Mouse (Mus musculus) stomach, postnatal 0 days (tissue): ENCODE results near the gene Pde1c. TPM values are rescaled to one million over a fixed set of nuclear protein-coding genes. Genes with fewer than 3 reads are reported as not detected.

Experiments used
- ATAC-seq: fragments of 200-750 bp; cut with Nextera tagmentation; 2 replicates; pipeline ENCODE4 v1.8.0; 2017; ENCODE audit not compliant: low FRiP score, low TSS enrichment
- DNase-seq: peaks from one replicate; pipeline ENCODE4 v3.0.0-alpha.2; 2016; ENCODE audit warnings: low spot score
- H3K27ac ChIP-seq: fragments of 300-500 bp; sonication (generic); replicated peaks from 2 replicates; pipeline ENCODE4 v1.5.1; 2014; ENCODE audit warnings: mild to moderate bottlenecking, control low read depth
- H3K27me3 ChIP-seq: fragments of 300-500 bp; sonication (generic); 2 replicates; pipeline ENCODE4 v1.6.1; 2014; ENCODE audit warnings: low read length; ENCODE audit not compliant: control insufficient read depth, insufficient read depth
- H3K36me3 ChIP-seq: fragments of 300-500 bp; sonication (generic); 2 replicates; pipeline ENCODE4 v1.6.1; 2014; ENCODE audit warnings: low read length, mixed read lengths; ENCODE audit not compliant: control insufficient read depth, insufficient read depth
- H3K4me1 ChIP-seq: fragments of 300-500 bp; sonication (generic); replicated peaks from 2 replicates; pipeline ENCODE4 v1.6.1; 2014; ENCODE audit warnings: antibody characterized with exemption; ENCODE audit not compliant: control insufficient read depth, insufficient read depth
- H3K4me2 ChIP-seq: fragments of 300-500 bp; sonication (generic); replicated peaks from 2 replicates; pipeline ENCODE4 v1.6.1; 2014; ENCODE audit warnings: low read depth, mild to moderate bottlenecking, control low read depth, moderate library complexity
- H3K4me3 ChIP-seq: fragments of 300-500 bp; sonication (generic); 2 replicates; pipeline ENCODE4 v1.5.1; 2014; ENCODE audit warnings: low read depth, low read length, control low read depth
- H3K9ac ChIP-seq: fragments of 300-500 bp; sonication (generic); 2 replicates; pipeline ENCODE4 v1.6.1; 2014; ENCODE audit warnings: mild to moderate bottlenecking, low read length, control low read depth, mixed read lengths
- H3K9me3 ChIP-seq: fragments of 300-500 bp; sonication (generic); 2 replicates; pipeline ENCODE4 v1.6.1; 2016; ENCODE audit warnings: low read length; ENCODE audit not compliant: control insufficient read depth
- CTCF ChIP-seq: IDR thresholded peaks from 2 replicates; pipeline ENCODE4 v1.5.1; 2016; ENCODE audit warnings: antibody characterized with exemption, low read depth, mild to moderate bottlenecking, moderate library complexity
- EP300 ChIP-seq: optimal IDR thresholded peaks from 2 replicates; pipeline ENCODE3; 2016; ENCODE audit warnings: antibody characterized with exemption
- WGBS: fragments of 180-500 bp; shearing (Covaris S2); extraction: QIAGEN DNeasy Blood & Tissue Kit; methylation state at CpG from one replicate; pipeline ENCODE4 v1.1.7; 2014; 5-methylcytosine and 5-hydroxymethylcytosine counted together
- polyA plus RNA-seq: library from polyadenylated mRNA; unstranded; fragments of >200 nt; fragmentation: Nextera tagmentation; extraction: Ambion mirVana; gene quantifications from 2 replicates; pipeline ENCODE4 v1.2.1, GENCODE M21; 2015

Gene Pde1c
- polyA plus RNA-seq, 1 experiment from 2014 or later = 1.8 TPM

DNA sequence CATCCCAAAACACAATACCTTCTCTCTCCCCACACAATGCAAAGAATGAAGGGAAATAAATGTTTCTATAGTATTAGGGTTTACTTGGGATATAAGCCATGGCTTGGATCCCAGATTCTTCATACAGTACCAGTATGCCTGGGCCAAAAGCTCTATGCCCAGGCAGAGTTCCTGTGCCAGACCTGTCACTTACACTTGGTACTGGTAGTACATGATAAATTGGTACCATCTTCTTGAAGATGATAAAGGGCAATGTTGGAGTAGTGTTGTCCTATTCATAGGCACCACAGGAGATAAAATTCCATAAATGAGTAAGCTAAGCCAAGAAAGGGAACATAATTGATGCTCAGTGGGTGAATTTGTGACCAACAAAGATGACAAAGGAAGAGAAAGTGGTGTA, 258.6 kb downstream of the Pde1c start:
- no peak for ATAC-seq
- Histone ChIP-seq H3K4me2 (no peak overlapping the region), H3K27ac (no peak overlapping the region), H3K27me3 (no peaks in the 10 kb centered on the region), H3K4me3 (no peak overlapping the region), H3K9ac (no peak overlapping the region), H3K36me3 (no peaks in the 10 kb centered on the region), H3K4me1 (no peaks in the 10 kb centered on the region), H3K9me3 (no peaks in the 10 kb centered on the region)
- no peak for DNase-seq
- TF ChIP-seq CTCF (no peak), EP300 (no peak)

- TF ChIP-seq CTCF = no peak
- no peak for TF ChIP-seq EP300
- no peak overlapping the region for H3K4me3 ChIP-seq
- no peak overlapping the region for H3K4me2 ChIP-seq
- ATAC-seq (no peak), DNase-seq (no peak)
- no peaks in the 10 kb centered on the region for H3K36me3 ChIP-seq
- H3K27ac ChIP-seq = no peak overlapping the region
- H3K9ac ChIP-seq = no peak overlapping the region
- H3K9me3 ChIP-seq = no peaks in the 10 kb centered on the region
- H3K4me1 ChIP-seq = no peaks in the 10 kb centered on the region
- WGBS = 37% methylated on average over 2 of the region's 2 CpGs
- no peaks in the 10 kb centered on the region for H3K27me3 ChIP-seq
Measured at GRCm38 (mm10) chr6:56306066-56306465, 262.8 kb downstream of the Pde1c start.

- Histone ChIP-seq H3K36me3 (no peaks in the 10 kb centered on the region), H3K4me3 (no peak overlapping the region), H3K27me3 (no peaks in the 10 kb centered on the region), H3K9me3 (no peaks in the 10 kb centered on the region), H3K9ac (no peak overlapping the region), H3K27ac (no peak overlapping the region), H3K4me1 (no peaks in the 10 kb centered on the region), H3K4me2 (no peak overlapping the region)
- DNase-seq = no peak
- no peak for ATAC-seq
- TF ChIP-seq CTCF (no peak), EP300 (no peak)
- WGBS = 44% methylated on average over 1 of the region's 1 CpGs
Measured at GRCm38 (mm10) chr6:56292176-56292575, 276.7 kb downstream of the Pde1c start.

DNA sequence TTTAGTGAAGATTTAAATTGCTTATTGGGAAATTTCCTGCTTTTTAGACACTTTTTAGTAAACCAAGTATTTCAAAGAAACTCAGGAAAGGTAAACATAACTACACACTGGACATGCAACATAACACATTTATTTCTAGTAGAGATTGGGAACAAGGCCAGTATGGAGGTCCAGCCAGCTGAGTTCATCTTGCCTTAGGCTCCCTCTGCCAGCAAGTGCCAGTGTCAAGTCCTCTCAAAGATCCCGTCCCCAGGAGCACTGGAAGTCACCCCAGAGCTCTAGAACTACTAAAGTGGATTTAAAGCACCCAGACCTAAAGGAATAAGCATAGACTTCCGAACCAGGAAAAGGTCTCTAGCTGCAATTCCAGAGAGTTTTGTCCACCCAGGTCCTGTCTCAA, 279.6 kb downstream of the Pde1c start:
- Histone ChIP-seq H3K4me1 (no peaks in the 10 kb centered on the region), H3K9me3 (no peaks in the 10 kb centered on the region), H3K9ac (no peak overlapping the region), H3K27ac (no peak overlapping the region), H3K27me3 (no peaks in the 10 kb centered on the region), H3K36me3 (no peaks in the 10 kb centered on the region), H3K4me3 (no peak overlapping the region), H3K4me2 (no peak overlapping the region)
- no peak for TF ChIP-seq CTCF
- TF ChIP-seq EP300 = no peak
- 65% methylated on average over 2 of the region's 2 CpGs for WGBS
- ATAC-seq (no peak), DNase-seq (no peak)

DNA sequence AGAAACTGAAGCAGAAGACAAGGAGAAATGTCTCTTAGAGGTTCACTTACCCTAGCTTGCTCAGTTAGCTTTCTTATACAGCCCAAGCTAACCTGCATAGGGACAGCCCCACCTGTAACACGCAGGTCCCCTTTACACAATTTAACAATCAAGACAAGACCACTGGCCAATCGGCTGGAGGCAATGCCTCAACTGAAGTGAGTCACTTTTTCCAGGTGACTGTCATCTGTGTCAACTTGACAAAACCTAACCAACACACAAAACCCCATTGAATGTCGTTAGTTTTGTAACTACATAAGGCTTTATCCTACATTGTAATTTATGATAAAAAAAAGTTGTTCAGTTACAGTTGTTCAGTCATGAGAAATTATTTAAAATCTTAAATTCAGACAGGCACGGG, 284.1 kb downstream of the Pde1c start:
- Histone ChIP-seq H3K4me3 (no peak overlapping the region), H3K36me3 (no peaks in the 10 kb centered on the region), H3K9ac (no peak overlapping the region), H3K27ac (no peak overlapping the region), H3K4me2 (no peak overlapping the region), H3K9me3 (no peaks in the 10 kb centered on the region), H3K4me1 (no peaks in the 10 kb centered on the region), H3K27me3 (no peaks in the 10 kb centered on the region)
- ATAC-seq (no peak), DNase-seq (no peak)
- 78% methylated on average over 4 of the region's 4 CpGs for WGBS
- no peak for TF ChIP-seq CTCF
- no peak for TF ChIP-seq EP300

GRCm38 (mm10) chr6:56275461-56275860, 293.4 kb downstream of the Pde1c start:
- Histone ChIP-seq H3K9me3 (no peaks in the 10 kb centered on the region), H3K4me1 (no peaks in the 10 kb centered on the region), H3K27ac (no peak overlapping the region), H3K9ac (no peak overlapping the region), H3K4me3 (no peak overlapping the region), H3K4me2 (no peak overlapping the region), H3K27me3 (no peaks in the 10 kb centered on the region), H3K36me3 (no peaks in the 10 kb centered on the region)
- no peak for DNase-seq
- TF ChIP-seq CTCF = no peak
- no peak for TF ChIP-seq EP300
- no peak for ATAC-seq
- WGBS = 72% methylated on average over 1 of the region's 1 CpGs

DNA sequence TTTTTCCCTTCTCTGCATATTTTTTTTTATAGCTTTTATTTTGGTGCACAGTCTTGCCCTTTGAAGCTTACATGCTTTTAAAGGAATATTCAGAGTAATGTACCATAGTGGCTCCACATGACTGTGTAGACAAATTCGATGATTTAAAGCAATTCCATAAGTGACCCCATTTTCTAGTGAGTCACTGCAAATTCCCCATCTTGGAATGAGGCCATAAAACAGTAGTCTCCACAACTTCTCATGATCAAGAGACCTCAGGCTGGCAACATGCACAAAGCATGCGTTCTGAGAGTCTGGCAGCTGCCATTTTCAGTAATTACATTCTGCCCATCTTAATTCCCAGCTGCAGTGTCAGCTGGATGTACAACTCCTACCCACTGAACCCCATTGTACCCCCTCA, 297.2 kb downstream of the Pde1c start:
- H3K36me3 ChIP-seq = no peaks in the 10 kb centered on the region
- H3K27ac ChIP-seq = no peak overlapping the region
- DNase-seq (no peak), ATAC-seq (no peak)
- WGBS = 71% methylated on average over 2 of the region's 2 CpGs
- H3K9ac ChIP-seq = no peak overlapping the region
- H3K4me3 ChIP-seq = no peak overlapping the region
- no peaks in the 10 kb centered on the region for H3K27me3 ChIP-seq
- H3K4me1 ChIP-seq = no peaks in the 10 kb centered on the region
- H3K9me3 ChIP-seq = no peaks in the 10 kb centered on the region
- TF ChIP-seq EP300 (no peak), CTCF (no peak)
- no peak overlapping the region for H3K4me2 ChIP-seq
